Mouse (Mus musculus) adipose tissue, adult 10 weeks (tissue): Measurements from ENCODE around the gene Msto1. TPM values are rescaled to one million over a fixed set of nuclear protein-coding genes. Genes with fewer than 3 reads are reported as not detected.

Source experiments
- polyA plus RNA-seq: library from polyadenylated mRNA; stranded (reverse); fragments of 350-450 nt; fragmentation: Illumina TruSeq; extraction: RNeasy Lipid Tissue Mini Kit (QIAGEN cat#74804); gene quantifications from one replicate; pipeline ENCODE4 v1.2.3, GENCODE M21; 2014; ENCODE audit warnings: low read depth, low replicate concordance

Msto1 gene
- polyA plus RNA-seq = 20.7 TPM

GRCm38 (mm10) chr3:88913511-88914383, at the start of gene Msto1:
Msto1 (minus strand) TSS chr3:88913999.

GRCm38 (mm10) chr3:88950576-88951326, 37.0 kb upstream of the Msto1 start, which contains the start of the genes Ash1l and Dap3:
Ash1l (plus strand) TSS chr3:88950622.
Dap3 (minus strand) TSS chr3:88951181.

Other genes with a start within 250 kb of the Msto1 start
- 60.2 TPM for gene Khdc4, start 228.2 kb downstream of the Msto1 start, polyA plus RNA-seq
- gene Rit1, start 197.2 kb downstream of the Msto1 start, polyA plus RNA-seq = 39.1 TPM
- gene Syt11, start 138.8 kb downstream of the Msto1 start, polyA plus RNA-seq = 7.2 TPM
- 21.3 TPM for gene Gon4l, start 78.8 kb downstream of the Msto1 start, polyA plus RNA-seq
- gene Ash1l, start 36.6 kb upstream of the Msto1 start, polyA plus RNA-seq = 16.7 TPM
- 66.9 TPM for gene Dap3, start 37.2 kb upstream of the Msto1 start, polyA plus RNA-seq
- 22.7 TPM for gene Rusc1, start 179.3 kb upstream of the Msto1 start, polyA plus RNA-seq
- not detected for gene Gm43738, start 187.1 kb upstream of the Msto1 start, polyA plus RNA-seq
- 175 TPM for gene Fdps, start 188.0 kb upstream of the Msto1 start, polyA plus RNA-seq
- 7.9 TPM for gene Pklr, start 222.1 kb upstream of the Msto1 start, polyA plus RNA-seq
- gene Hcn3, start 246.2 kb upstream of the Msto1 start, polyA plus RNA-seq = 0.24 TPM